Mouse (Mus musculus): ENCODE data around the gene Lzts2.

DNA sequence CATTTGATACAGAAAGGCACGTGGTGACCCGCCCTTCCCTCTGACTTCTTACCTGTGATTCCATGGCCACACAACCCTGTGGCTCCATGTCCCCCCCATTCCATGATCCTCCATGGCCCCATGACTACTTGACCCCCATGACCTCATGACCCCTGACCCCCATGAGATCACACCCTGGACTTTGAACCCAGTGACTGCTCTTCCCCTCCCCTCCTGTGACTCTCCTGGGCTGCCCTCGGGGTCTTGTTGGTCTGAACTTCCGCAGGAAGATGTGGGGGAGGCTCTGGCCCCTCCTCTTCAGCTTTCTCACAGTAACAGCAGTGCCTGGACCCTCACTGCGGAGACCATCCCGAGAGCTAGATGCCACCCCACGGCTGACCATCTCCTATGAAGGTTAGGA lies 22.0 kb upstream of the Lzts2 start:
- no peak for TF ChIP-seq CTCF (IDR thresholded peaks at IDR 0.05; ENCODE audit: borderline replicate concordance, extremely low read depth, insufficient read depth, insufficient read length)
- TF ChIP-seq POLR2A (IDR thresholded peaks at IDR 0.05; ENCODE audit: borderline replicate concordance, extremely low read depth, insufficient read depth, insufficient read length, poor library complexity, severe bottlenecking), result no peak

All from brain, embryonic 14.5 days (tissue).